Mouse (Mus musculus) heart, embryonic 14.5 days (tissue): ENCODE results near the gene Trim69. TPM values are rescaled to one million over a fixed set of nuclear protein-coding genes. Genes with fewer than 3 reads are reported as not detected.

Source experiments
- ATAC-seq: fragments of 200-750 bp; cut with Nextera tagmentation; 2 replicates; pipeline ENCODE4 v1.8.0; 2017; ENCODE audit warnings: low read depth, moderate TSS enrichment; ENCODE audit not compliant: insufficient number of reproducible peaks, insufficient read depth, low FRiP score
- H3K27ac ChIP-seq, 2 experiments: fragments of 200-500 bp in 1 of 2; fragments of 300-500 bp in 1 of 2; sonication (generic) in 1 of 2; replicated peaks in 1 of 2; 2 replicates each; pipeline ENCODE4 v1.5.1; 2012 to 2014; ENCODE audit warnings: low read depth in 2 of 2, low read length in 2 of 2, control low read depth in 1 of 2, mild to moderate bottlenecking in 1 of 2, mixed read lengths in 1 of 2; ENCODE audit not compliant: control insufficient read depth in 1 of 2, insufficient read depth in 1 of 2
- H3K27me3 ChIP-seq: fragments of 300-500 bp; sonication (generic); 2 replicates; pipeline ENCODE4 v1.6.1; 2014; ENCODE audit warnings: mild to moderate bottlenecking, low read length, control low read depth; ENCODE audit not compliant: control insufficient read depth, insufficient read depth
- H3K36me3 ChIP-seq: fragments of 300-500 bp; sonication (generic); 2 replicates; pipeline ENCODE4 v1.6.1; 2014; ENCODE audit warnings: mild to moderate bottlenecking, control low read depth, low read length, mixed read lengths; ENCODE audit not compliant: control insufficient read depth, insufficient read depth
- H3K4me1 ChIP-seq, 2 experiments: fragments of 200-500 bp in 1 of 2; fragments of 300-500 bp in 1 of 2; sonication (generic) in 1 of 2; 2 replicates each; pipeline ENCODE4 v1.6.1; 2012 to 2014; ENCODE audit warnings: low read length in 2 of 2, control low read depth in 1 of 2, mixed read lengths in 1 of 2; ENCODE audit not compliant: control insufficient read depth in 2 of 2, insufficient read depth in 2 of 2
- H3K4me2 ChIP-seq: fragments of 300-500 bp; sonication (generic); 2 replicates; pipeline ENCODE4 v1.6.1; 2014; ENCODE audit warnings: mild to moderate bottlenecking, low read length
- H3K4me3 ChIP-seq, 2 experiments: fragments of 200-500 bp in 1 of 2; fragments of 300-500 bp in 1 of 2; sonication (generic) in 1 of 2; 2 replicates each; pipeline ENCODE4 v1.5.1; 2012 to 2014; ENCODE audit warnings: low read length in 2 of 2, mild to moderate bottlenecking in 2 of 2, control low read depth in 1 of 2, low read depth in 1 of 2, moderate library complexity in 1 of 2; ENCODE audit not compliant: control insufficient read depth in 1 of 2, insufficient read depth in 1 of 2
- H3K9ac ChIP-seq: fragments of 300-500 bp; sonication (generic); 2 replicates; pipeline ENCODE4 v1.6.1; 2014; ENCODE audit warnings: mild to moderate bottlenecking, low read length
- H3K9me3 ChIP-seq: fragments of 300-500 bp; sonication (generic); 2 replicates; pipeline ENCODE4 v1.6.1; 2016; ENCODE audit warnings: low read length, control low read depth; ENCODE audit not compliant: control insufficient read depth
- WGBS: fragments of 180-500 bp; shearing (Covaris S2); extraction: QIAGEN DNeasy Blood & Tissue Kit; methylation state at CpG from one replicate; pipeline ENCODE4 v1.1.7; 2014; 5-methylcytosine and 5-hydroxymethylcytosine counted together
- polyA plus RNA-seq: library from polyadenylated mRNA; unstranded; fragments of >200 nt; fragmentation: Nextera tagmentation; extraction: Ambion mirVana; gene quantifications from 2 replicates; pipeline ENCODE4 v1.2.1, GENCODE M21; 2014

The Trim69 gene
- polyA plus RNA-seq, 1 experiment from 2014 or later, result 0.15 TPM

DNA sequence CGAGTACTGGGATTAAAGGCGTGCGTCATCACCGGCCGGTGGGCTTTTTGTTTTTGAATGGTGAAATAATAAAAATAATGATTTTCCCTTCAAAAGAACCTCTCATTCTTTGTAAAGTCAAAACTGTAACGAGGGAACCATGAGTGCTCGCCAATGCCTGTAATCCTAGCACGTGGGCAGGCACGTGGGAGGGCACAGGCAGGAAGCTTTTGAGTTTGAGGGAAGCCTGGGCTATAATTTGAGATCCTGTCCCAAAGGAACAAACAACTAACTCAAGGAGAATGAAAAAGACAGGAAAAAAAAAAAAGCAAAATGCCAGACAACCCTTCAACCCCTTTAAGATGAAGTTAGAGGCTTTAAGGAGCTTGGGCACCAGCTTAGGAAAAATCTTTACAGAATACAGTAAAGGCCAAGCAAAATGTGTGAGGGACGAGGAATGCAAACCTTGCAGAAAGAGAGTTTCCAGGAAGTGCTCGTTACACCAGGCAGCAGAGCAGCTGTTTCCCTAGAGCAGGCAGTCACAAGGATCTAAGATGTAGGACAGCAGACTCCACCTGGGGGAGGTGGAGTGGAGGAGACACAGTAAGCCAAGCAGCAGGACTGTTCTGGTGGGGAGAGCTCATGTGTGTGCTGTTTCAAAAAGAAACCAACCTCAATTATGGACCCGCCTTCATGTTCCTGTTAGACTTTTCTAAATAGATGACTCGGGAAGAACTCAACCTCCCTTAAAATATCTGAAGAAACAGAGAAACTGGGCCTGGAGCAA, 3.1 kb downstream of the Trim69 start:
- WGBS, result 76% methylated on average over 13 of the region's 13 CpGs
- no peaks in the 10 kb centered on the region for H3K9me3 ChIP-seq
- no peak for ATAC-seq
- no peak overlapping the region for H3K4me3 ChIP-seq
- H3K27ac ChIP-seq, result 0 out of 4 replicates have a peak overlapping the region, but pooled peaks of 1 of the 2 experiments have one; percentile 14
- H3K36me3 ChIP-seq, result no peaks in the 10 kb centered on the region
- H3K4me2 ChIP-seq, result no peak overlapping the region
- H3K9ac ChIP-seq, result no peak overlapping the region
- H3K4me1 ChIP-seq, result peaks cover 13 to 14% of the 10 kb centered on the region in 2 experiments
- no peaks in the 10 kb centered on the region for H3K27me3 ChIP-seq

DNA sequence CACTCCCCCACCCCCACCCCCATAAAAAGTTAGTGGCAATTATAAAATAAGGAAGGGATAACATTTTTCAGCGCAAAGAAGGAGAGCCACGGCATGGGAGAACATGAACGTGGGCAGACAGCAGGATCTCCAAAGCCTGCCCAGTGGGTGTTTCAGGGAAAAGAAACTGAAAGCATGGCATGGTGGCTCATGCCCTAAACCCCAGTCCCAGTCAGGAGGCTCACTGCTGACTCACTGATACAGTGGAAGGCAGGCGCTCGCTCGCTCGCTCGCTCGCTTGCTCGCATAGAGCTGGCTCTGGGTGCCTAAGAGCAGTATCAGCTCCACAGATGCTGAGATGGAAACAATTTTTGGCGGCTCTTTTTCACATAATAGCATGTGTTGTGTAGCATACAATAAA, 3.8 kb downstream of the Trim69 start:
- no peak overlapping the region for H3K27ac ChIP-seq
- no peaks in the 10 kb centered on the region for H3K27me3 ChIP-seq
- no peak for ATAC-seq
- peaks cover 9 to 14% of the 10 kb centered on the region in 2 experiments; a peak in 3 of 4 replicates for H3K4me1 ChIP-seq
- 67% methylated on average over 11 of the region's 11 CpGs for WGBS
- no peak overlapping the region for H3K9ac ChIP-seq
- H3K36me3 ChIP-seq, result no peaks in the 10 kb centered on the region
- H3K4me3 ChIP-seq, result no peak overlapping the region
- 0 out of 2 replicates have a peak overlapping the region, but pooled peaks have one; percentile 13 for H3K4me2 ChIP-seq
- H3K9me3 ChIP-seq, result no peaks in the 10 kb centered on the region

DNA sequence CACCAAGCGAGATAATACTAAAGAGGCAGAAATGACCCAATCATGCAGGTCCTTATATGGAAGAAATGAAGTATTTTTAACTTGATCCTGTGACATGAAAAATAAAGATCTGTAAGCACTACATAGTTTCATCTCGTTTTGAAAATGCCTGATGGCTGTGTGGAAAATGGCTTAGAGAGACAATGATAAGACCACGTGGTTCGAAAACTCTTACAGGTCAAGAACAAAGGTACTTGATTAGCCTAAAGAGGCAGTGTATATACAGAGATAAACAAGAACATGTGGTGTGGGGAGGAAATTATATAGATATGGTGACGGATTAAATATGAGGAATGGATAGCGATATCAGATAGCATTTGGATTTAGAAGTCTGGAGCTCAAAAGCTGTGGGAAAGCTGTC, 10.8 kb downstream of the Trim69 start:
- ATAC-seq, result no peak
- no peaks in the 10 kb centered on the region for H3K4me1 ChIP-seq
- H3K9ac ChIP-seq, result no peak overlapping the region
- H3K4me2 ChIP-seq, result no peak overlapping the region
- no peaks in the 10 kb centered on the region for H3K9me3 ChIP-seq
- H3K27me3 ChIP-seq, result no peaks in the 10 kb centered on the region
- no peaks in the 10 kb centered on the region for H3K36me3 ChIP-seq
- no peak overlapping the region for H3K27ac ChIP-seq
- H3K4me3 ChIP-seq, result no peak overlapping the region
- 61% methylated on average over 6 of the region's 6 CpGs for WGBS

DNA sequence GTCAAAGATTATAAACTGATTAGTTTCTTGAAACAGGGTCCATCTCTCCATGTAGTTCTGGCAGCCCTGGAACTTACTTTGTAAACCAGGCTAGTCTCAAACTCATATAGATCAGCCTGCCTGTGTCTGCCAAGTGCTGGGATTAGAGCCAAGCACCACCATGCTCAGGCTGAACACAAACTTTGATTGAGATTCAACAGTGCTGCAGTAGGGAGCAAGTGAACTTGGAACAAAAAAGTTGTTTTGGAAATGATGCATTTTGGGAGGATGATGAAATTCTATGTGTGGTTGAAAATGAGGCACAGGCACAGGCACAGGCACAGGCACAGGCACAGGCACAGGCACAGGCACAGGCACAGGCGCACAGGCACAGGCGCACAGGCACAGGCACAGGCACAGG, 11.7 kb downstream of the Trim69 start:
- Histone ChIP-seq H3K36me3 (no peaks in the 10 kb centered on the region), H3K9ac (no peak overlapping the region), H3K4me3 (no peak overlapping the region), H3K4me1 (no peaks in the 10 kb centered on the region), H3K9me3 (no peaks in the 10 kb centered on the region), H3K27ac (no peak overlapping the region), H3K27me3 (no peaks in the 10 kb centered on the region), H3K4me2 (no peak overlapping the region)
- WGBS, result 84% methylated on average over 2 of the region's 2 CpGs
- no peak for ATAC-seq

DNA sequence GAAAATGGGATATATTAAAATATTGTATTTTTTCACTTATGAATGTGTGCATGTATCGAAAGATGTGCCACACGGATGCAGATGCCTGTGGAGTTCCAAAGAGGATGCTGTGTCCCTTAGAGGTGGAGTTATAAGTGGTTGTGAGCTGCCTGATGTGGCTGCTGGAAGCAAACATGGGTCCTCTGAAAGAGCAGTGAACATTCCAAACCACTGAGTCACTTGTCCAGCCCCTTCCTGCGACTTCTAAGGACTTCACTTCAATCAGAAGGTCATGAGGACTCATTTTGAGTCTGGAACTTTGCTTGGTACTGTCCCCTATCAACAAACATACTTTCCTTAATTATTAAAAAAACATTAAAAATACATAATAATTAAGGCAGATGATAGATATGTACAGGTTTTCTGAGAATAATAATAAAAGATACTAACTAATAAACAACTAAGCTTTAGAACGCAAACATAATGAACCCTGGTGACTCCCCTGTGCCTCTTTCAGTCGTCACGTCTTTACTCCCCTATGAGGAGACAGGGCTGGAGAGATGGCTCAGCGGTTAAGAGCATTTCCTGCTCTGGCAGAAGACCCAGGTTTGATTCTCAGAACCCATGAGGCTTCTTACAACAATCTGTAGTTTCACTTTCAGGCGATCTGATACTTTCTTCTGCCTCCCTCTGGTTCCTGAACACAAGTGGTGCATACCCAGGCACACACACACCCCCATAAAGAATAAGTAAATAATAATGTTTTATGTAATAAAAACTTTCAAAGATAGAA, 19.7 kb downstream of the Trim69 start:
- no peaks in the 10 kb centered on the region for H3K4me1 ChIP-seq
- no peak overlapping the region for H3K4me2 ChIP-seq
- H3K36me3 ChIP-seq, result no peaks in the 10 kb centered on the region
- ATAC-seq, result no peak
- no peak overlapping the region for H3K9ac ChIP-seq
- no peak overlapping the region for H3K4me3 ChIP-seq
- WGBS, result 64% methylated on average over 8 of the region's 8 CpGs
- H3K27me3 ChIP-seq, result no peaks in the 10 kb centered on the region
- no peak overlapping the region for H3K27ac ChIP-seq
- H3K9me3 ChIP-seq, result no peaks in the 10 kb centered on the region

DNA sequence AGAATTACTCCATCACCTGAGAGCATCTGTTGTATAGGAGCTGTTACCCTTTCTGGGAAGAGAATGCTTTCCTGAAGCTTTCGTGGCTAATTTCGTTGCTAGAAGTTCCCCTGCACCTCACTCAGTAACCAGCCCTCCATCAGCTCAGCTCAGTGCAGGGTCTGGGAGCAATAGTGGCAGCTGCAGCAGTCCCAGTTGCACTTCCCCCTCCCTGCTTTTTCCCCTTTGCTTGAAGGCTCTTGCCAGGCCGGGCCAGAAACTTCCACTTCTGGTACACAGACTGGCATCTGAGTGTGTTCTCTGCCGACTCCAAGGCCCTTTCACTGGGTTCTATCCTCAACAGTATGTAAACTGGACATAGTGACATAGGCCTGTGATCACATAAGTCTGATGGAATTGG, 24.6 kb downstream of the Trim69 start:
- Histone ChIP-seq H3K4me1 (no peaks in the 10 kb centered on the region), H3K9me3 (no peaks in the 10 kb centered on the region), H3K4me3 (no peak overlapping the region), H3K27me3 (no peaks in the 10 kb centered on the region), H3K27ac (no peak overlapping the region), H3K36me3 (no peaks in the 10 kb centered on the region), H3K9ac (no peak overlapping the region), H3K4me2 (no peak overlapping the region)
- ATAC-seq, result no peak
- 83% methylated on average over 4 of the region's 4 CpGs for WGBS

DNA sequence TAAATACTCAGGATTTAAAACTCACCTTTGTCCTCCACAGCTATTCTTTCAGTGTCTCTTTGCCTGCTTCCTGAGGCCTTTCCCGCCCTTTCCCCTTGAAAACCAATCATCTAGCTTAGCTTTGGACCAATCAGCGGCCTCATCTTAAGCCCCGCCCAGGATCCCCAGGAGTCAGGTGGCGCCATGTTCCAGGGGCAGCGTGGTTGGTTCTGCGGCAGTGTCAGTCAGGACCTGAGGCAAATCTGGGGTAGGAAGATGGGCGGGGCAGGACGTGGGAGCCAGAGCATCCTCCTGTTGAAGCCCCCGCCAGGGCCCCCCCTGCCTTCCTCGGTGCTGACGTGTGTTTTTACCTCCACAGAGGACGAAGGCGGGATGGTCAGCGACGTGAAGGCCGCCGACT, 25.6 kb downstream of the Trim69 start, which contains the start of the genes Patl2 and Terb2:
Patl2 (minus strand) TSS at position 84 of the 400 bp plus-strand sequence.
Terb2 (plus strand) TSS at position 167 of the 400 bp plus-strand sequence.
- WGBS, result 75% methylated on average over 17 of the region's 17 CpGs
- Histone ChIP-seq H3K27ac (no peak within 1 kb of the TSS), H3K4me3 (no peak within 1 kb of the TSS), H3K9me3 (no peaks in the 10 kb centered on the region), H3K9ac (no peak within 1 kb of the TSS), H3K36me3 (no peaks in the 10 kb centered on the region), H3K4me1 (no peaks in the 10 kb centered on the region), H3K27me3 (no peaks in the 10 kb centered on the region), H3K4me2 (no peak within 1 kb of the TSS)
- no peak for ATAC-seq
